Mouse (Mus musculus): ENCODE measurements around the gene Ankrd13b.
"Not testable (repeated sequence)": the region's sequence is repeated elsewhere in the genome, so short reads cannot be mapped to it uniquely, and the experiment has no call there.

The Ankrd13b gene

DNA sequence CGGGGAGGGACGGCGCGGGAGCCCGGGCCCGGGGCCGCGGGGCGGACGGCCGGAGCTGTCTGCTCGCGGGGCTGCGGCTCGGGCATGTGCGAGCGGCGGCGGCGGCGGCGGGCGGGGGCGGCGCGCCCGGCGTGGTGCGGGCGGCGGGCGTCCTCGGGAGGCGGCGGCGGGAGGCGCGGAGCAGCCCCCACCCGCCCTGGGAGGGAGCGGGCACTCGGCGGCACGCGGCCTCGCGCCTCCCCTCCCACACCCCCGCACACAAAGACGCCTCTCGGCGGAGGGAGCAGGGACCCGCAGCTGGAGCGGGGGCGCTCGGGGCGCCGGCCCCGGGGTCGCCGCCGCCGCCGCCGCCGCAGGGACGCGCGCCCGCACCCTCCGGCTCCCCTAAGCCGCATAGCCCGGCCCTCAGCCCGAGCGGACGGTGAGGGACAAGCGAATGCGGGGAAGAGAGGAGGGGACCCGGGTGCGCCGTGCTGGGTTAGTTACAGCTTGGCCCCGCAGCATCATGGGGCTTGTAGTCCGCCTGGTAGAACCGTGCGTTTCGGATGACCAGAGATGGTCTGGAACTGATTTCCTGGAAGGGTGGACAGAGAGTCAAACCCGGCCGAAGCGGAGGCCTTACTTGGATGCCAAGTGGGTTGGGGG is at the start of gene Ankrd13b:
Gene Ankrd13b (minus strand): TSS at position 88 of the 645 bp plus-strand sequence.
- DNase-seq (ENCODE audit: low read depth, low spot score), result peak; percentile 67

DNA sequence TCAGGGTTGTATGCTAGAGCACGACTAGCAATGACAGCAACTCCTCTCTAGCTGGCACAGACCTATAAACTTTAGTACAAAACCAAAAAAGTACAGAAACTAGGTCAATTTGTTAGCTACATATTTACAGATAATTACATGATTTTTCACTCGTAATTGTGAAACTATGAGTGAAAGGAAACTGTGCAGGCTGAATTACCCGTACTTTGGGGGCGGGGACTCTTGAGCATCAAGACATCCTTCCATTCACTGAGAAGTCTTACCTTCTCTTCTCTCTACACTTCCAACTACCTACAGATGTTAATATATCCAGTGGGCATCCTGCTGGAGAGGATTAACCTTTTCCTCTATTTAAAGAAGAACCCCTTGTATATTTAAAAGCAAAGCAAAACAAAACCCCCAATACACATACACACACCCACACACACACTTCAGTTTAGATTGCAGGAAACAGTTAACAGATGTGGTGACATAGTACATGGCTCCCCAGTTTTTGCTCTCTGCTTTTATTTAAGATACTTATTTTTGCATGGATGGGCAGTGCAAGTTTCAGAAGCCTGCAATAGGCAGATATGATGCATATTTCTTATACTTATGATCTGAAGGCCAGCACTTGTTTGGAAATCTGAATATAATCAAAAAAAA is 42.8 kb upstream of the Ankrd13b start:
- DNase-seq (ENCODE audit: low read depth, low spot score), result no peak

DNA sequence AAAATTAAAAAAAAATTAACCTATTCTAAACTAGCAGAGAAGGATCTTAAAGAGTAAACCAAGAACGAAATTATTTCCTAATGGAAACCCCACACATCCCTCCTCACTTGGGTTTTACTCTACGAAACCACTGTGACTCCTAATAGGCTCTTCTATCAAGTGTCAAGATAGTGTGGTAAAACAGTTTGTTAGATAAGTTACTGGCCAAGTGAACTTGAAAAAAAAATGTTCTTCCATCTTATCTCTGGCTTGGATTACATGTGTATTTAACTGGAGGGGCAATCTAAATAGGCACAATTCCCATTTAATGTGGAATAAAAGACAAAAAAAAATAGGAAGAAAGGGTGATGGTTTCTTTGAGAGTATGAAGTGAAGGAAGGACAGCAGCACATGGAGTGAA is 41.4 kb upstream of the Ankrd13b start:
- no peak for DNase-seq (ENCODE audit: low read depth, low spot score)

DNA sequence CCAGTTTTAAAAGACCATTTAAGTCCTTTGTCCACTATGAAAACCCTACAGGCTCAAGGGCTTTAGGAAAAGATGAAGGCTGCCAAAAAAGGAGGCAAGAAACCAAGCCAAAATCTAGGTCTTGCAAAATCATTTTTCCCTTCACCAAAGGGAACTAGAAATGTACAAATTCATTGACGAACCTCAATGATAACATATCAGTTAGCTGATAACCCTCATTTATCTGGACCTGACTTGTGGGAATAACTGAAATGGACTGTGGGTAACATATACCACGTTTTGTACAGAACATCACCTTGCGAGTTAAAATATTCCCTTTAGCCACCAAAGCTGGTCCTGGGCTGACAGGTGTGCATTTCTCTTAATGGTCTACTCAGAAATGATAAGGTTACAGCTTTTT is 40.2 kb upstream of the Ankrd13b start:
- no peak for DNase-seq (ENCODE audit: low read depth, low spot score)

DNA sequence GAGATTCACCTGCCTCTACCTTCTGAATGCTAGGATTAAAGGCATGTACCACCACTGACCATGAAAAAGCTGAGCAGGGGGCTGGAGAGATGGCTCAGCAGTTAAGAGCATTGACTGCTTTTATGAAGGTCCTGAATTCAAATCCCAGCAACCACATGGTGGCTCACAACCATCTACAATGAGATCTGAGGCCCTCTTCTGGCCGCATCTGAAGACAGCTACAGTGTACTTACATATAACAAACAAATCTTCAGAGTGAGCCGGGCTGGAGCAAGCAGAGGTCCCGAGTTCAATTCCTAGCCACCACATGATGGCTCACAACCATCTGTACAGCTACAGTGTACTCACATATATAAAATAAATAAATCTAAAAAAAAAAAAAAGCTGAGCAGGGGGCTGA is 38.9 kb upstream of the Ankrd13b start:
- DNase-seq (ENCODE audit: low read depth, low spot score), result not testable (repeated sequence)

DNA sequence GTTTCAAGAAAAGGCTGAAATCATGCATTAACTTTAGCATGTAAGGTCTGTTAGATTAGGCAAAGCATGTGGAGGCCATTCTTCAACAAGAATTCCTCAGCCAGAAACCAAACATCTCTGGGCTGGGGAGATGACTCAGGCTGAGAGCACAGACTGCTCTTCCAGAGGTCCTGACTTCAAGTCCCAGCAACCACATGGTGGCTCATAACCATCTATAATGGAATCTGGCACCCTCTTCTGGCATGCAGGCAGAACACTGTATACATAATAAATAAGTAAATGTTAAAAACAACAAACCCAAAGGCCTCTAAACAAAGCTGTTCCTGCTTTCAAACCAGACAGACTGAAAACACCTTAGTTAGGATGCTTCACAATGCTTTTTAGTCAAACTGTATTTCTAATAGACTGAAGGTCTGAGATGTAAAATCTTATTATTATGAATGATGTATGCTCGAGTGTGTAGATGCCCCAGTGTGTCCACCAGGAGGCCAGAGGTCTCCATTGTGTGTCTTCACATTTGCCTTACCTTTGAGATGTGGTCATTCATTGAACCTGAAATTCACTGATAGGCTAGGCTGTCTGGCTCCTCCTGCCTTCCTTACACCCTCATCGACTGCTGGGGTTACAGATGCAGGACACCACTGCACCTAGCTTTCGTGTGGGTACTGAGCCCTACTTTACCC is 36.5 kb upstream of the Ankrd13b start:
- DNase-seq (ENCODE audit: low read depth, low spot score), result no peak

DNA sequence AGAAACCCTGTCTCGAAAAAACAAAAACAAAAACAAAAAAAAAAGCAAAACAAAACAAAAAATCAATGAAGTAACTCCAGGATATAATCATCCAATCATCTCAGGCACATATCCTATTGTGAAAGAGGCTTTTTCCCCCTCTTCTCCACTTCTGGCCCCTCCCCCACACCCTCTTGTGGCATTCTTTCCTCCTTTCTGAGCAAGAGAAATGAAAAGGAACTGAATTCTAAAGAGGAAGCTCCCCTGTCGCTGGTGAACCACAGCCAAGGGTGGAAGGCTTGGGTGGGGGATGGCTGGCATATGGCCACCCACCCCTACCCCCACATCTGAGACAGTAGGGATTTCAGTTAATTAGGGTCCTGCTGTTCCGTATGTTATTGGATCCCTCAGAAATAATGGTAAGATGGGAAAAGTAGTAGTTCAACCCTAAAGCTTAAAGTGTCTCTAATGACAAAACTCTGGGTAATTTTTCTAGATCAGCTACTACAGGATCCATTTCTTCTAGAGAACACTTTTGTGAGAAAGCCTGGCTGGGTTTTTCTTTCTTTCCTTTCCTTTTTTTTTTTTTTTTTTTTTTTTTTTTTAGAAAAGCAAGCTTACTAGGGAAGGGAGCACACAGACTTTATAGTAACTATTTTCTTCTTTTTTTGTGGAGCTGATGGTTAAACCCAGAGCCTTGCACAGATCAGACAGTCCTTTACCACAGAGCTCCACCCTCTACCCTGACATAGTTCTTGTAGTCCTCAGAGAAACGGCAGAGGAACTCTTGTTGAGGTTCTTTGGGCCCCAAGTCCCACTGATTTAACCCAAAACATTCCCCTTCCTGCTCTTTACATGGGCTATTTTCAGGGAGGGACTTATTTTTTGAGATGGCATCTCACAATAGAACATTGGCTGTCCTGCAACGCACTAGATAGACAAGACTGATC is 31.4 kb upstream of the Ankrd13b start:
- DNase-seq (ENCODE audit: low read depth, low spot score), result no peak

DNA sequence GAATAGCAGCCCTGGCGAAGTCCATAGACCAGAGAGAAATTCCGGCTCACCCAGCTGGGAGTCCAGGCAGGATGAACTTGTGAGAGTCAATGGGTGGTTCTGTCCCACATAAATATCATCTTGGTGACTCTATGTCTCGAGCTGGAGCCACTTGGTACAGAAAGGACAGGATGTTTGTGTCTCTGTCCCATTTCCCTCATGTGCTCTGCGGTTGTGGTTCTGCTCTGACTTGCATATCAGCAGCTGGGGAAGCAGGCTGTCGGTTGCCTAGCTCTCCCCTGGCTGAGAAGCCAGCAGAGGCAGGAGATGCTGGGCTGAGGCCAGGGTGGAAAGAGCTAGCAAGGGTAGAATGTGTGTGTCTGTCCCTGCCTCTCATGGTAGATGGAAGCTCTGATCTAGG is 29.6 kb upstream of the Ankrd13b start, which contains the start of gene Gm10392:
Gene Gm10392 (minus strand): TSS at position 156 of the 400 bp plus-strand sequence.
- DNase-seq (ENCODE audit: low read depth, low spot score), result no peak

DNA sequence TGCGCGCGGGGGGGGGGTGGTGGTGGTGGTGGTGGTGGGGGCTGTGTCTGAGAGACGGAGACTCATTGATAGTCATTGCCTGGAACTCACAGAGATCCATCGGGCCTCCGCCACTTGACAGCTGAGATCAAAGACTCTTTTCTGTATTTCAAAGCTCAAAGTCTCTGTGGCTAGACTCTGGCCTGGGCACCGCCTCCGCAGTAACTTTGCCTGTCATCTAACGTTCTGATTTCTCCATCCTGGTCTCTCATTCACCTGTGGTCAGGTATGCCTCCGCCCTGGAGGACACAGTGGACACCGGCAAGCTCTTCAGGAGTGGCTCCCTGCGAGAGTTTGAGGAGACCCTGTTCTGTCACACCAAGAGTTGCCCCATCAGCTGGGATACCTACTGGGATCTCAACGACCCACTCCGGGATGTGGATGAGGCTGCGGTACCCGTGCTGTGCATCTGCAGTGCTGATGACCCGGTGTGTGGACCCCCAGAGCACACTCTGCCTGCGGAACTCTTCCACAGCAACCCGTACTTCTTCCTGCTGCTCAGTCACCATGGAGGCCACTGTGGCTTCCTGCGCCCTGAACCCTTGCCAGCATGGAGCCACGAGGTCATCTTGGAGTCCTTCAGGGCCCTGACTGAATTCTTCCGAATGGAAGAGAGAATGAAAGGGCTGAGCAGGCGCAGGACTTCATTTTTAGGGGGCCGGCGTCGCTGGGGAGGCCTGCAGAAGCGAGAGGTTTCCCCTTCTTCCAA is 28.7 kb upstream of the Ankrd13b start:
- no peak for DNase-seq (ENCODE audit: low read depth, low spot score)

DNA sequence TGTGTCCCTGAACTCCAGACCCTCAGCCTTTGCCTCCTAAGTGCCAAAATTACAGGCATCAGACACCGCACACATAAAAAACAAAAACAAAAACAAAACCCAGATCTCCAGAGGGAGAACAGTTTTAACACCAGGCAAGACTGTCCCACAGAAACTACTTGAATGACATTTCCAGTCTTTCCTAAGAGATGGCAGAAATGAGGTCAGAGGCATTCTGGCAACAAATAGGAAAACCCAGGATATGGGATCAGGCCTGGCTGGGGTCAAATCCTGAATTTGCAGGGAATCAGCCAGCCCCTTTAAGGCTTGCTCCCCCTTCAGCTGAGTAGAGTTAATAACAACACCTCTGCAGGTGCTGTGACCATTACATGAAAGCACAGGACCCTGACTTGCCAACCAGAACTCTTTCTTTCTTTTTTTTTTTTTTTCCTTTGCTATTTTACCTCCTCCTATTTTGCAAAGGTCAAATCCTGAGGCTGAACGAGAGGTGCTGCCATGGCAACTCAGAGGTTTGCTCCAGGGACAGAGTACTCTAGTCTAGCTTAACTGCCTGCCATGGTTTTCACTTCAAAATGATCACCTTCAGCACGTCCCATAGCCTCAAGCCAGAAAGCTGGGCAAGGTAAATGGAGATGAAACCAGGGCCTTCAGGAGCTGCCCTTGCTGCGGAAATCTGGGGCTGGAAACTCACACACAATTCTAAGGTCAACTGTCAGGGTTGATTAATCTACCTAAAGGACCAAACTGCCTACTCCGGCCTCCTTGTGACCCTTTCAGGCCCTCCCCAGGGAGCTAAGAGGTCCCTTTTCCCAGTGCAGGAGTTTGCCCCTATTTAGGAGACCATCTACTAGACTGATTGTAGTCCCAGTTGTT is 27.3 kb upstream of the Ankrd13b start:
- no peak for DNase-seq (ENCODE audit: low read depth, low spot score)

DNA sequence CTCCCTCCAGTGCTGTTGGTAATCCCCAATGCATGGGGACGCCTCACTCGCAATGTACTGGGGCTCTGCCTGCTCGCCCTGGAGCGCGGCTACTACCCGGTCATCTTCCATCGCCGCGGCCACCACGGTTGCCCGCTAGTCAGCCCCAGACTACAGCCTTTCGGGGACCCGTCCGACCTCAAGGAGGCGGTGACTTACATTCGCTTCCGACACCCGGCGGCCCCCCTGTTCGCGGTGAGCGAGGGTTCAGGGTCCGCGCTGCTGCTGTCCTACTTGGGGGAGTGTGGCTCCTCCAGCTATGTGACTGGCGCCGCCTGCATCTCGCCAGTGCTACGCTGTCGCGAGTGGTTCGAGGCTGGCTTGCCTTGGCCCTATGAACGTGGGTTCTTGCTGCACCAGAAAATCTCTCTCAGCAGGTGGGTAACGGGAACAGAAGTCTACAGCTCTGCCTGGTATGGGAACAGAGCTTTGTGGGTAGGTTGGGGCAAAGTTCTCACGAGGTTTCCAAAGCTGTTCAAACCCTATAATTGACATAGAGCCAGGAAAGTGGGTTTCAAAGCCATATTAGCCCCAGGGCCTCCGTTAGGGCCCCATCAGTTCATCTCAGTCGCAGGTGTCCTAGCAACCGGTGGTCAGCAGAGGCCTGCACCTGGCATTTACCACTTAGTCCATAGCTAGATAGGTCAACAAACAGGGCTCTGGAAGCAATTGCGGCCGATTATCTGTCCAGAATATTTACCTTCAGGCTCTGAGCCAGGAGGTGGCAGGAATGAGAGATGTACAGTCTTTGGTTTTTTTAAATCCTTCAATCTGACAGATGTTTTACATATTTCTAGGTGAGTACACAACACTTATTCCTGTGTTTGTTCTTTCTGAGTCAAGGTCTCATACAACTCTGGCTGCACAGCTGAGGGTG is 26.4 kb upstream of the Ankrd13b start, which contains the start of gene Trp53i13:
Gene Trp53i13 (minus strand): TSS at position 344 of the 916 bp plus-strand sequence.
- no peak for DNase-seq (ENCODE audit: low read depth, low spot score)

DNA sequence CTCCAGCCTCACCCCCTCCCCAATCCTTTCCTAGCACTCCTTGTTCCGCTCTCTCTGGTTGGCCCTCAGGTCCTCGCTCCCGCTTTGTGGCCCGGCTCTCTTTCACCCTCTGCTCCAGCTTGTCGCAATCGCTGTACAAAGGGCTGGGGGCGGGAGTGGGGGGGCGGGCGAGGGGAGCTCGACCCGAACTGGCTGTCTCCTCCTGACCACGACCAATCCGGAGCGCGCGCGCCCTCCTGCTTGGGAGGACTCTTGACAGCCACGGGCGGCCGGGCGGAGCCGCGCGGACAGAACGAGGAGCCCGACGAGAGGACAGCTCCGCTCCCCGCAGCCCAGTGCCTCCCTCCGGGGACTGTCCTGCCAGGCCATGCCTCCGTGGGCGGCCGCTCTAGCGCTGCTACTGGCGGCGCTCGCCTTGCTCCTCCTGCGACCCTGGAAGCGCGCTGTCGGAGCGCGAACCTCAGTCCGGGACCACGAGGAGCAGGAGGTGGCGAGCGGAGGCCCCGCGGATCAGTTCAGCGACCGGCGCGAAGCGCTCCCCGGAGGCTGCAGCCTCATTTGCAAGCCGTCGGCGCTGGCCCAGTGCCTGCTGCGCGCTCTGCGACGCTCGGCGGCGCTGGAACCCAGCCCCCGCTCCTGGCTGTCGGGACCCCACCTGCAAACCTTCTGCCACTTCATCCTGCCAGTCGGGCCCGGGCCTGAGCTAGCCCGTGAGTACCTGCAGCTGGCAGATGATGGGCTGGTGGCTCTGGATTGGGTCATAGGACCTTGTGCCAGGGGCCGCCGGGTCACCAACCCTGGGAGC is 25.6 kb upstream of the Ankrd13b start, which contains the start of gene Abhd15:
Gene Abhd15 (plus strand): TSS at position 290 of the 805 bp plus-strand sequence.
- no peak for DNase-seq (ENCODE audit: low read depth, low spot score)

DNA sequence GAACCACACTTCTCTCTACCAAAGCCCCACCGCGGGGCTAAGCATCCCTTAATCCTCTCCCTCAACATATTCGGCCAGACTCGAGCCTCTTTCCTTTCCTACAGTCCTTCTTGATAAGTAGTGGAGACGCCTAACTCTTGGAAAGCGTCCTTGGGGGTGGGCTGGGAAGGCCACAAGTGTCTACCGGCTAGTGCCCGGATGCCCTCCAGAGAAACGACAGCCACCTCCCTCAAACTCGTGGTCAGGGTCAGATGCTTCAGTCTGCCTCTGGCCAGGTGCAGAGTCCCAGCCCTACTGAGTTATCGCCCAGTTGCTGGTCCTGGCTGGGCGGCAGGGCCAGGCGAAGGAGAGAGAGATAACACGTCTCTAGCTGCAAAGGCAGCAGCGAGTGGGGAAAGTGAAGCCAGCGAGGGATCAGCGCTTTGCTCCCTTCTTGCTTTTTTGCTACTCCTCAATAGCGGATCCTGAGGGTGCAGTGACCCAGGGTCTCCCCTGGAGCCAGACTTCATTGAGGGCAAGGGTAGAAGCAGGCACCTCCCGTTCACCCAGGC is 24.9 kb upstream of the Ankrd13b start:
- no peak for DNase-seq (ENCODE audit: low read depth, low spot score)

DNA sequence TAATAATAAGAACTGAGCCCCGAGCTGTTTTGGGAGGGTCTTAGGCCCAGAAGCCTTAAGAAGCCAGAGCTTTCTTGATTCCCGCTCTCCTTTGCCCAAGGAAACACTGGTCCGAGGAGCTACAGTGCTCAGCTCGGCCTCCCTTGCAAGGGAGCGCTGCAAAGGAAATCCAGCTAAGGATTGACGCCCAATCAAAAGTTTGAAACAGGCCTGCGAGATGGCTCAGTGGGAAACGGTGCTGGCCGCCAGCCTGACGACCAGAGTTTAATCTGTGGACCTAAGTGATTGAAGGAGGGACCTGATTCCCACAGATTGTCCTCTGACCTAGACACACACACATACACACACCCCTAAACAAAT is 24.3 kb upstream of the Ankrd13b start:
- no peak for DNase-seq (ENCODE audit: low read depth, low spot score)

DNA sequence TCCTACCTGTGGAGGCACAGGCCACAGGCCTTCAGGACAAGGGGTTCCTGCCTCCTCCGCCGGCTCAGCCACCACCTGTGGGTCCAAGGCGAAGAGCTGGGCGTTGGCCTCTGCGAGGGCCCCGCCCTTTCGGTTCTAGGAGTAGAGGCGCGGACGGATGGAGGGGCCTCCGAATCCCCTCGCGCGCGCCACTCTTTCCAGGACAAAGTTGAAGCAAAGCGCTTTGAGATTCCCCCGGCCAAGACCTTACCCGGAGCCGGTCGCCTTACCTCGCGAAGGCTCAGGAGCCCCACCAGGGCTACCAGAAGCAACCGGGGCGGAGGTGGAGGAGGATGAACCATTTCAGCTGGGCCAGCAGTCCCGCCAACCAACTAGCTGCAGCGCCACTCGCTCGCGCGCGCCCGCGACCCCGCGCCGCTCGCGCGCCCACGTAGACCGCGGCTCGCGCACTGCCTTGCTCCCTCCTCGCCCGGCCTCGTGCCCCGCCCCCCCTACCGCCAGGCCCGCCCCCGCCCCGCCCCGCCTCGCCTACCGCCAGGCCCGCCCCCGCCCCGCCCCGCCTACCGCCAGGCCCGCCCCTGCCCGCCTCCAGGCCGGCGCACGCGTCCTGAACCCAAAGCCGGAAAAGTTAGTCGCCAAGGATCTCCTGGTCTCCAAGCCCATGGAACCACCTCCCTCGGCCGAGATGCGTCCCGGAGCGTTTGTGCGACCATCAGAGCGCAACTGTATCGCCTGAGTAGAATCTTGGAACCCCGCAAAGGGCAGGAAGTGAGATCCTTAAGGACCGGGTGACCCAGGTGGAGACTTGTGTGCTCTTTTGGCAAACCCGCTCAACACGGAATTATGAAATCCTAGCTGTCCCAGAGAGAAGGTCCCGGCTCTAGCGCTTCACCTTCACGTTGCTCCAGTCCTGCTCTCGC is 23.7 kb upstream of the Ankrd13b start:
- peak; percentile 92 for DNase-seq (ENCODE audit: low read depth, low spot score)

DNA sequence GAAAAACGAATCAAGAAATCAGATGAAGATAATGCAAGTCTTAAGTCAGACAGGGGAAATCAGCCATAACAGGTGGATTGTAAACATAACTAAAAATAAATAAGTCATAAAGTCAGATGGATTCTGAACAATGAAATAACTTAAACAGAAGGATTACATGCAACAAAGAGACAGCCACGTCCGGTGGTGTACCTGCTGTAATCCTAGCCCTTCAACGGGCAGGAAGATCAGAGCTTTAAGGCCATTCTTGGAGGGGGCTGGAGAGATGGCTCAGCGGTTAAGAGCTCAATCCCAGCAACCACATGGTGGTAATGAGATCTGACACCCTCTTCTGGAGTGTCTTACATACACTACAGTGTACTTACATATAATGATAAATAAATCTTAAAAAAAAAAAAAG is 21.9 kb upstream of the Ankrd13b start:
- DNase-seq (ENCODE audit: low read depth, low spot score), result no peak
